17 mouse cellular contexts compared by ENCODE assay signal in genomic region chr7:113238365-113238764, GRCm38 (mm10). TPM values are rescaled to one million over a fixed set of nuclear protein-coding genes. Genes with fewer than 3 reads are reported as not detected.
DNase-seq lines count a peak whose midpoint lies in the region; ATAC-seq and TF ChIP-seq lines count a peak whose summit lies in the region.
"Had no signal": no experiment of that assay in that cellular context is flagged by ENCODE, and none has a peak within 500 bp of the region (broad histone marks: within the 10 kb centered on the region; RNA-seq: fewer than 3 reads in every experiment).

No protein-coding gene starts in this region.

- no peak overlapping the region for H3K9ac ChIP-seq in forebrain, postnatal 0 days
- no peak overlapping the region for H3K9ac ChIP-seq in kidney, postnatal 0 days (ENCODE audit: low read depth, low read length)
- no peak overlapping the region for H3K9ac ChIP-seq in kidney, embryonic 14.5 days (ENCODE audit: low read depth, low read length)
- H3K9ac ChIP-seq in midbrain, embryonic 11.5 days (ENCODE audit: low read length) = no peak overlapping the region
- H3K9ac ChIP-seq in stomach, embryonic 16.5 days (ENCODE audit: low read length) = no peak overlapping the region
- H3K9ac ChIP-seq: forebrain, embryonic 13.5 days; limb, embryonic 13.5 days had no signal

- DNase-seq in forebrain, postnatal 0 days = no peak
- DNase-seq in forebrain, embryonic 10.5 days (ENCODE audit: extremely low spot score, low spot score) = no peak
- no peak for DNase-seq in kidney, postnatal 0 days (ENCODE audit: low spot score)
- DNase-seq in midbrain, embryonic 11.5 days (ENCODE audit: low spot score, missing footprints) = peak; percentile 73
- DNase-seq in midbrain, embryonic 10.5 days (ENCODE audit: low spot score) = no peak
- no peak for DNase-seq in yolk sac, embryonic 10.5 days (ENCODE audit: low spot score)
- DNase-seq: cerebellum, adult 9-11 months; heart, postnatal 4 days; kidney, postnatal 14 days; layer of hippocampus, adult 9-11 months; lung, postnatal 14 days; thymus, adult 18-20 months had no signal

- H3K4me3 ChIP-seq in forebrain, postnatal 0 days (ENCODE audit: low read depth, low read length) = no peak overlapping the region
- H3K4me3 ChIP-seq in forebrain, embryonic 10.5 days = no peak overlapping the region
- H3K4me3 ChIP-seq in kidney, postnatal 0 days (replicated peaks; ENCODE audit: low read depth, low read length) = no peak overlapping the region
- no peak overlapping the region for H3K4me3 ChIP-seq in kidney, embryonic 14.5 days (ENCODE audit: low read length)
- H3K4me3 ChIP-seq in midbrain, embryonic 11.5 days (ENCODE audit: low read depth, low read length) = no peak overlapping the region
- H3K4me3 ChIP-seq in midbrain, embryonic 10.5 days = no peak overlapping the region
- H3K4me3 ChIP-seq in stomach, embryonic 16.5 days (replicated peaks; ENCODE audit: low read length) = no peak overlapping the region
- H3K4me3 ChIP-seq: forebrain, embryonic 13.5 days; limb, embryonic 13.5 days had no signal

- 0 out of 2 replicates have a peak, but pooled peaks cover 8% of the 10 kb centered on the region for H3K36me3 ChIP-seq in forebrain, postnatal 0 days (ENCODE audit: insufficient read depth)
- no peaks in the 10 kb centered on the region for H3K36me3 ChIP-seq in forebrain, embryonic 10.5 days (replicated peaks)
- no peaks in the 10 kb centered on the region for H3K36me3 ChIP-seq in kidney, postnatal 0 days (ENCODE audit: insufficient read depth, low read length)
- H3K36me3 ChIP-seq in kidney, embryonic 14.5 days (ENCODE audit: control insufficient read depth, insufficient read depth, low read length) = no peaks in the 10 kb centered on the region
- H3K36me3 ChIP-seq in midbrain, embryonic 11.5 days (ENCODE audit: control insufficient read depth, insufficient read depth, low read length) = no peaks in the 10 kb centered on the region
- no peaks in the 10 kb centered on the region for H3K36me3 ChIP-seq in midbrain, embryonic 10.5 days
- no peaks in the 10 kb centered on the region for H3K36me3 ChIP-seq in stomach, embryonic 16.5 days (ENCODE audit: control insufficient read depth, insufficient read depth, low read length)
- H3K36me3 ChIP-seq: limb, embryonic 13.5 days had no signal

- ATAC-seq in forebrain, postnatal 0 days = no peak
- ATAC-seq in kidney, postnatal 0 days (replicated peaks; ENCODE audit: low FRiP score, low read depth) = no peak
- no peak for ATAC-seq in kidney, embryonic 14.5 days (ENCODE audit: low FRiP score, low TSS enrichment)
- ATAC-seq in midbrain, embryonic 11.5 days (ENCODE audit: low FRiP score) = no peak
- no peak for ATAC-seq in stomach, embryonic 16.5 days (ENCODE audit: insufficient read depth, low FRiP score)
- ATAC-seq: forebrain, embryonic 13.5 days had no signal

- no peak overlapping the region for H3K4me2 ChIP-seq in forebrain, postnatal 0 days (ENCODE audit: low read depth)
- H3K4me2 ChIP-seq in kidney, postnatal 0 days (ENCODE audit: low read length) = no peak overlapping the region
- H3K4me2 ChIP-seq in kidney, embryonic 14.5 days (replicated peaks; ENCODE audit: low read depth, low read length) = no peak overlapping the region
- no peak overlapping the region for H3K4me2 ChIP-seq in midbrain, embryonic 11.5 days
- no peak overlapping the region for H3K4me2 ChIP-seq in stomach, embryonic 16.5 days (ENCODE audit: low read depth, low read length)
- H3K4me2 ChIP-seq: forebrain, embryonic 13.5 days; heart, embryonic 11.5 days; limb, embryonic 13.5 days had no signal

- 0 out of 2 replicates have a peak, but pooled peaks cover 5% of the 10 kb centered on the region for H3K4me1 ChIP-seq in forebrain, postnatal 0 days (ENCODE audit: insufficient read depth)
- no peaks in the 10 kb centered on the region for H3K4me1 ChIP-seq in forebrain, embryonic 10.5 days
- H3K4me1 ChIP-seq in kidney, postnatal 0 days (replicated peaks; ENCODE audit: insufficient read depth, low read length) = peaks cover 18% of the 10 kb centered on the region
- peaks cover 7% of the 10 kb centered on the region; the same call in 1 of the 2 replicates for H3K4me1 ChIP-seq in kidney, embryonic 14.5 days (ENCODE audit: control insufficient read depth, insufficient read depth, low read length)
- no peaks in the 10 kb centered on the region for H3K4me1 ChIP-seq in midbrain, embryonic 11.5 days (ENCODE audit: control insufficient read depth, insufficient read depth, low read length)
- no peaks in the 10 kb centered on the region for H3K4me1 ChIP-seq in midbrain, embryonic 10.5 days
- H3K4me1 ChIP-seq in stomach, embryonic 16.5 days (ENCODE audit: control insufficient read depth, insufficient read depth, low read length) = peaks cover 36% of the 10 kb centered on the region

- H3K9me3 ChIP-seq in forebrain, postnatal 0 days (ENCODE audit: low read length) = no peaks in the 10 kb centered on the region
- no peaks in the 10 kb centered on the region for H3K9me3 ChIP-seq in forebrain, embryonic 10.5 days
- H3K9me3 ChIP-seq in kidney, postnatal 0 days (replicated peaks; ENCODE audit: low read length) = no peaks in the 10 kb centered on the region
- H3K9me3 ChIP-seq in kidney, embryonic 14.5 days (ENCODE audit: control insufficient read depth, low read length) = no peaks in the 10 kb centered on the region
- no peaks in the 10 kb centered on the region for H3K9me3 ChIP-seq in midbrain, embryonic 11.5 days (ENCODE audit: control insufficient read depth, low read length)
- H3K9me3 ChIP-seq in midbrain, embryonic 10.5 days (replicated peaks) = no peaks in the 10 kb centered on the region
- H3K9me3 ChIP-seq in stomach, embryonic 16.5 days (replicated peaks; ENCODE audit: control insufficient read depth, low read length) = no peaks in the 10 kb centered on the region
- H3K9me3 ChIP-seq: forebrain, embryonic 13.5 days; limb, embryonic 13.5 days had no signal

- H3K27ac ChIP-seq in forebrain, postnatal 0 days (ENCODE audit: low read depth, low read length) = no peak overlapping the region
- H3K27ac ChIP-seq in forebrain, embryonic 10.5 days = no peak overlapping the region
- H3K27ac ChIP-seq in kidney, postnatal 0 days = no peak overlapping the region
- H3K27ac ChIP-seq in kidney, embryonic 14.5 days (ENCODE audit: low read depth, low read length) = no peak overlapping the region
- H3K27ac ChIP-seq in midbrain, embryonic 11.5 days (ENCODE audit: low read depth, low read length) = no peak overlapping the region
- no peak overlapping the region for H3K27ac ChIP-seq in midbrain, embryonic 10.5 days (replicated peaks)
- peak overlapping the region; percentile 27; the same call in 1 of the 2 replicates for H3K27ac ChIP-seq in stomach, embryonic 16.5 days (ENCODE audit: low read length)
- H3K27ac ChIP-seq: forebrain, embryonic 13.5 days; limb, embryonic 13.5 days had no signal

- H3K27me3 ChIP-seq in forebrain, postnatal 0 days (ENCODE audit: insufficient read depth, low read length) = no peaks in the 10 kb centered on the region
- no peaks in the 10 kb centered on the region for H3K27me3 ChIP-seq in forebrain, embryonic 10.5 days (ENCODE audit: poor library complexity, severe bottlenecking)
- H3K27me3 ChIP-seq in kidney, postnatal 0 days (ENCODE audit: insufficient read depth, low read length) = no peaks in the 10 kb centered on the region
- H3K27me3 ChIP-seq in kidney, embryonic 14.5 days (ENCODE audit: control insufficient read depth, insufficient read depth, low read length) = no peaks in the 10 kb centered on the region
- H3K27me3 ChIP-seq in midbrain, embryonic 11.5 days (ENCODE audit: control insufficient read depth, insufficient read depth, low read length) = no peaks in the 10 kb centered on the region
- no peaks in the 10 kb centered on the region for H3K27me3 ChIP-seq in midbrain, embryonic 10.5 days (ENCODE audit: low read depth, poor library complexity, severe bottlenecking)
- H3K27me3 ChIP-seq in stomach, embryonic 16.5 days (ENCODE audit: control insufficient read depth, insufficient read depth, low read length) = no peaks in the 10 kb centered on the region
- H3K27me3 ChIP-seq: forebrain, embryonic 13.5 days; limb, embryonic 13.5 days had no signal

- WGBS in forebrain, postnatal 0 days = 71% methylated on average over 6 of the region's 6 CpGs
- WGBS in forebrain, embryonic 10.5 days = 73% methylated on average over 6 of the region's 6 CpGs
- WGBS in kidney, postnatal 0 days = 82% methylated on average over 6 of the region's 6 CpGs
- WGBS in kidney, embryonic 14.5 days = 74% methylated on average over 6 of the region's 6 CpGs
- WGBS in midbrain, embryonic 11.5 days = 67% methylated on average over 6 of the region's 6 CpGs
- 80% methylated on average over 6 of the region's 6 CpGs for WGBS in midbrain, embryonic 10.5 days
- WGBS in stomach, embryonic 16.5 days = 84% methylated on average over 6 of the region's 6 CpGs

- TF ChIP-seq CTCF in forebrain, postnatal 0 days (IDR thresholded peaks at IDR 0.05; ENCODE audit: low read depth) = 0 out of 2 replicates have a peak, but pooled peaks have one; percentile 13
- peak; percentile 33; the same call in 1 of the 2 replicates for TF ChIP-seq CTCF in kidney, postnatal 0 days (IDR thresholded peaks at IDR 0.05; ENCODE audit: low read depth)

RNA-seq across cellular contexts. Expression of gene Arntl, which starts 31.1 kb away (rescaled TPM):
- 31.2 and 32.4 TPM in 2 replicates for total RNA-seq in forebrain, postnatal 0 days (2014; rRNA removed)
- polyA plus RNA-seq in forebrain, postnatal 0 days (2015; fragmentation: Nextera tagmentation; extraction: Ambion mirVana) = 18.3 and 20.7 TPM in 2 replicates
- polyA plus RNA-seq in forebrain, embryonic 10.5 days (2016; fragmentation: Nextera tagmentation; extraction: Ambion mirVana) = 7.7 and 8.6 TPM in 2 replicates
- 12.6 and 13.2 TPM in 2 replicates for polyA plus RNA-seq in kidney, postnatal 0 days (2015; fragmentation: Nextera tagmentation; extraction: Ambion mirVana)
- polyA plus RNA-seq in kidney, embryonic 14.5 days (2014; fragmentation: Nextera tagmentation; extraction: Ambion mirVana) = 8.0 and 11.2 TPM in 2 replicates
- 5.1 and 6.4 TPM in 2 replicates for polyA plus RNA-seq in midbrain, embryonic 11.5 days (2014; fragmentation: Nextera tagmentation; extraction: Ambion mirVana)
- polyA plus RNA-seq in midbrain, embryonic 10.5 days (2016; fragmentation: Nextera tagmentation; extraction: Ambion mirVana) = 6.6 and 7.0 TPM in 2 replicates
- 14.1 TPM in 2 replicates for polyA plus RNA-seq in stomach, embryonic 16.5 days (2015; fragmentation: Nextera tagmentation; extraction: Ambion mirVana)
